In genomic region chr11:5802457-5803217, GRCm38 (mm10) we compare ENCODE assay signal across 11 mouse cellular contexts. TPM values are rescaled to one million over a fixed set of nuclear protein-coding genes. Genes with fewer than 3 reads are reported as not detected.
DNase-seq lines count a peak whose midpoint lies in the region; ATAC-seq lines count a peak whose summit lies in the region.
"Had no signal": no experiment of that assay in that cellular context is flagged by ENCODE, and none has a peak within 500 bp of the region (broad histone marks: within the 10 kb centered on the region; RNA-seq: fewer than 3 reads in every experiment).

No protein-coding gene starts in this region.

- H3K4me1 ChIP-seq in lung, embryonic 16.5 days (replicated peaks; ENCODE audit: control insufficient read depth, insufficient read depth, low read length): peaks cover 19% of the 10 kb centered on the region
- H3K4me1 ChIP-seq: neural tube, embryonic 12.5 days had no signal

- peak overlapping the region; percentile 18; the same call in 1 of the 2 replicates for H3K27ac ChIP-seq in lung, embryonic 16.5 days (ENCODE audit: low read length)
- H3K27ac ChIP-seq: hindbrain, embryonic 15.5 days; liver, embryonic 13.5 days; neural tube, embryonic 12.5 days had no signal

- peak; percentile 79 for DNase-seq in heart, adult 11 months
- no peak for DNase-seq in heart, postnatal 4 days
- no peak for DNase-seq in lung, postnatal 36 days
- DNase-seq in fibroblast of lung, adult 2 months (ENCODE audit: low read depth): peak; percentile 87
- DNase-seq in spleen, postnatal 10 days (ENCODE audit: low spot score in 2 of 2): no peak
- DNase-seq in thymus, postnatal 10 days (ENCODE audit: low spot score in 2 of 2): no peak
- DNase-seq: liver, embryonic 13.5 days had no signal

- H3K36me3 ChIP-seq in lung, embryonic 16.5 days (ENCODE audit: control insufficient read depth, insufficient read depth, low read length): peaks cover 13% of the 10 kb centered on the region

- H3K9ac ChIP-seq in lung, embryonic 16.5 days (ENCODE audit: low read length): no peak overlapping the region; the same call in 1 of the 2 replicates
- H3K9ac ChIP-seq: hindbrain, embryonic 15.5 days; liver, embryonic 13.5 days; neural tube, embryonic 12.5 days had no signal

- H3K4me2 ChIP-seq in lung, embryonic 16.5 days (ENCODE audit: low read depth, low read length): no peak overlapping the region
- H3K4me2 ChIP-seq: hindbrain, embryonic 15.5 days; liver, embryonic 13.5 days; neural tube, embryonic 12.5 days had no signal

- 54% methylated on average over 8 of the region's 8 CpGs for WGBS in lung, embryonic 16.5 days

- no peaks in the 10 kb centered on the region for H3K27me3 ChIP-seq in lung, embryonic 16.5 days (ENCODE audit: control insufficient read depth, insufficient read depth, low read depth, low read length)
- H3K27me3 ChIP-seq: hindbrain, embryonic 15.5 days; liver, embryonic 13.5 days; neural tube, embryonic 12.5 days had no signal

- H3K9me3 ChIP-seq in lung, embryonic 16.5 days (ENCODE audit: control insufficient read depth, low read length): no peaks in the 10 kb centered on the region
- H3K9me3 ChIP-seq: hindbrain, embryonic 15.5 days; liver, embryonic 13.5 days; neural tube, embryonic 12.5 days had no signal

- peak; percentile 11; the same call in 1 of the 2 replicates for ATAC-seq in lung, embryonic 16.5 days (ENCODE audit: low read depth)
- ATAC-seq in megakaryocyte progenitor cell, adult 5-6 weeks (replicated peaks; ENCODE audit: poor library complexity): peak; percentile 14; the same call in 1 of the 2 replicates

- H3K4me3 ChIP-seq in lung, embryonic 16.5 days (ENCODE audit: low read length): no peak overlapping the region
- H3K4me3 ChIP-seq: hindbrain, embryonic 15.5 days; liver, embryonic 13.5 days; neural tube, embryonic 12.5 days had no signal

RNA-seq across cellular contexts. Expression of gene Pgam2, which starts 0.9 kb away (rescaled TPM):
- total RNA-seq in heart, postnatal 4 days (2021): 100 to 1,000 TPM; 715 to 738 TPM
- 46.8 and 52.4 TPM in 2 replicates for polyA plus RNA-seq in lung, embryonic 16.5 days (2015; fragmentation: Nextera tagmentation; extraction: Ambion mirVana)
- not detected in 2 replicates for total RNA-seq in megakaryocyte progenitor cell, adult 5-6 weeks (2015)
- total RNA-seq in megakaryocyte progenitor cell, adult 5-6 weeks (2017): not detected in 2 replicates

RNA-seq across cellular contexts. Expression of gene Dbnl, which starts 14.3 kb away (rescaled TPM):
- total RNA-seq in heart, postnatal 4 days (2021): 10 to 100 TPM; 44.7 to 46.1 TPM
- polyA plus RNA-seq in lung, embryonic 16.5 days (2015; fragmentation: Nextera tagmentation; extraction: Ambion mirVana): 110 and 111 TPM in 2 replicates
- total RNA-seq in megakaryocyte progenitor cell, adult 5-6 weeks (2015): 43.9 and 44.5 TPM in 2 replicates
- total RNA-seq in megakaryocyte progenitor cell, adult 5-6 weeks (2017): 85.9 and 92.9 TPM in 2 replicates

RNA-seq across cellular contexts. Expression of gene Polm, which starts 35.2 kb away (rescaled TPM):
- total RNA-seq in heart, postnatal 4 days (2021): 1 to 10 TPM; 5.6 to 6.5 TPM
- polyA plus RNA-seq in lung, embryonic 16.5 days (2015; fragmentation: Nextera tagmentation; extraction: Ambion mirVana): 8.0 and 8.4 TPM in 2 replicates
- total RNA-seq in megakaryocyte progenitor cell, adult 5-6 weeks (2015): 2.1 and 3.3 TPM in 2 replicates
- 1.3 and 1.4 TPM in 2 replicates for total RNA-seq in megakaryocyte progenitor cell, adult 5-6 weeks (2017)

RNA-seq across cellular contexts. Expression of gene Urgcp, which starts 40.5 kb away (rescaled TPM):
- 10 to 100 TPM; 60.5 TPM for total RNA-seq in heart, postnatal 4 days (2021)
- 26.0 and 26.7 TPM in 2 replicates for polyA plus RNA-seq in lung, embryonic 16.5 days (2015; fragmentation: Nextera tagmentation; extraction: Ambion mirVana)
- 4.1 and 4.5 TPM in 2 replicates for total RNA-seq in megakaryocyte progenitor cell, adult 5-6 weeks (2015)
- 7.0 and 7.1 TPM in 2 replicates for total RNA-seq in megakaryocyte progenitor cell, adult 5-6 weeks (2017)

RNA-seq across cellular contexts. Expression of gene Aebp1, which starts 59.1 kb away (rescaled TPM):
- 10 to 100 TPM; 38.7 to 39.6 TPM for total RNA-seq in heart, postnatal 4 days (2021)
- polyA plus RNA-seq in lung, embryonic 16.5 days (2015; fragmentation: Nextera tagmentation; extraction: Ambion mirVana): 35.1 and 37.4 TPM in 2 replicates
- total RNA-seq in megakaryocyte progenitor cell, adult 5-6 weeks (2015): not detected in 2 replicates
- not detected in 2 replicates for total RNA-seq in megakaryocyte progenitor cell, adult 5-6 weeks (2017)

Comparison
In these comparisons a context has a peak if more than half of its experiments do, and no peak if none do; other contexts are left out.
1. DNase-seq: peak in heart, adult 11 months (single experiment) and fibroblast of lung, adult 2 months (single experiment); none in heart, postnatal 4 days (single experiment), lung, postnatal 36 days (single experiment), spleen, postnatal 10 days (0 of 2) and thymus, postnatal 10 days (0 of 2).
2. RNA of gene Pgam2, which starts 0.9 kb away (total RNA-seq): 715 to 738 TPM in heart, postnatal 4 days; not detected in megakaryocyte progenitor cell, adult 5-6 weeks; every median in the first group is over 100 times any median in the second.